Mouse (Mus musculus) MEL (cell line): Measurements from ENCODE around the gene Dnajc15. TPM values are rescaled to one million over a fixed set of nuclear protein-coding genes. Genes with fewer than 3 reads are reported as not detected.

Experiments
- DNase-seq: peaks from one replicate; pipeline ENCODE4 v3.0.0; 2011; ENCODE audit warnings: low read depth, low spot score
- H3K27ac ChIP-seq: 2 replicates; pipeline ENCODE4 v1.5.1; 2012; ENCODE audit warnings: low read depth, mild to moderate bottlenecking, control low read depth, low read length, moderate library complexity; ENCODE audit not compliant: control insufficient read depth
- H3K27me3 ChIP-seq, 2 experiments: fragments of 150-350 bp in 1 of 2; sonication (generic) in 1 of 2; 2 replicates each; pipeline ENCODE4 v1.6.1; 2012; ENCODE audit warnings: low read length in 2 of 2, mild to moderate bottlenecking in 2 of 2, improper control_type of control experiment in 1 of 2, moderate library complexity in 1 of 2; ENCODE audit not compliant: insufficient read depth in 2 of 2, control insufficient read depth in 1 of 2
- H3K36me3 ChIP-seq, 2 experiments: 2 replicates each; pipeline ENCODE4 v1.6.1; 2012 to 2014; ENCODE audit warnings: low read length in 2 of 2, improper control_type of control experiment in 1 of 2, inconsistent platforms in 1 of 2, mild to moderate bottlenecking in 1 of 2; ENCODE audit not compliant: insufficient read depth in 2 of 2, control insufficient read depth in 1 of 2
- H3K4me1 ChIP-seq, 2 experiments: fragments of 150-350 bp in 1 of 2; sonication (generic) in 1 of 2; 2 replicates each; pipeline ENCODE4 v1.6.1; 2012; ENCODE audit warnings: low read length in 2 of 2, improper control_type of control experiment in 1 of 2, mild to moderate bottlenecking in 1 of 2; ENCODE audit not compliant: insufficient read depth in 2 of 2, control insufficient read depth in 1 of 2
- H3K4me3 ChIP-seq, 2 experiments: fragments of 150-350 bp in 1 of 2; sonication (generic) in 1 of 2; 2 replicates each; pipeline ENCODE4 v1.5.1; 2012; ENCODE audit warnings: low read depth in 2 of 2, low read length in 2 of 2, mild to moderate bottlenecking in 2 of 2, moderate library complexity in 2 of 2, control low read depth in 1 of 2, improper control_type of control experiment in 1 of 2; ENCODE audit not compliant: control insufficient read depth in 1 of 2, insufficient read depth in 1 of 2
- H3K79me2 ChIP-seq: 2 replicates; pipeline ENCODE4 v1.6.1; 2012; ENCODE audit warnings: mild to moderate bottlenecking, low read length, moderate library complexity; ENCODE audit not compliant: control insufficient read depth, poor library complexity, insufficient read depth
- H3K9ac ChIP-seq: 2 replicates; pipeline ENCODE4 v1.6.1; 2012; ENCODE audit warnings: low read depth, mild to moderate bottlenecking, control low read depth, low read length, moderate library complexity; ENCODE audit not compliant: control insufficient read depth, poor library complexity, severe bottlenecking
- H3K9me3 ChIP-seq: fragments of 150-350 bp; sonication (generic); replicated peaks from 2 replicates; pipeline ENCODE4 v1.6.1; 2012; ENCODE audit warnings: mild to moderate bottlenecking, low read length, improper control_type of control experiment, moderate library complexity; ENCODE audit not compliant: insufficient read depth
- BHLHE40 ChIP-seq: IDR thresholded peaks from 2 replicates; pipeline ENCODE4 v1.6.1; 2012; ENCODE audit warnings: low read depth, mild to moderate bottlenecking, inconsistent platforms, low read length, improper control_type of control experiment, borderline replicate concordance
- CHD1 ChIP-seq: IDR thresholded peaks from 2 replicates; pipeline ENCODE4 v1.6.1; 2012; ENCODE audit warnings: low read depth, mild to moderate bottlenecking, inconsistent platforms, low read length, improper control_type of control experiment
- CHD2 ChIP-seq: IDR thresholded peaks from 2 replicates; pipeline ENCODE4 v1.6.1; 2011; ENCODE audit warnings: low read length, improper control_type of control experiment
- CTCF ChIP-seq, 3 experiments: IDR thresholded peaks in 2 of 3; conservative IDR thresholded peaks in 1 of 3; 2 replicates each; pipeline ENCODE4 v1.5.1; 2011 to 2012; ENCODE audit warnings: low read length in 3 of 3, low read depth in 2 of 3, mild to moderate bottlenecking in 2 of 3, improper control_type of control experiment in 1 of 3, inconsistent platforms in 1 of 3, mixed read lengths in 1 of 3, moderate library complexity in 1 of 3; ENCODE audit not compliant: control insufficient read depth in 1 of 3, insufficient read depth in 1 of 3, poor library complexity in 1 of 3, severe bottlenecking in 1 of 3
- ELF1 ChIP-seq: IDR thresholded peaks from 2 replicates; pipeline ENCODE4 v1.6.1; 2014; ENCODE audit warnings: low read depth, mild to moderate bottlenecking, inconsistent platforms, low read length, improper control_type of control experiment, moderate library complexity
- EP300 ChIP-seq, 2 experiments: IDR thresholded peaks; 2 replicates each; pipeline ENCODE4 v1.6.1; 2011; ENCODE audit warnings: improper control_type of control experiment in 2 of 2, low read length in 2 of 2, low read depth in 1 of 2, mild to moderate bottlenecking in 1 of 2
- GATA1 ChIP-seq: IDR thresholded peaks from 2 replicates; pipeline ENCODE4 v1.6.1; 2011; ENCODE audit warnings: low read depth, low read length, improper control_type of control experiment
- HCFC1 ChIP-seq: IDR thresholded peaks from 2 replicates; pipeline ENCODE4 v1.6.1; 2012; ENCODE audit warnings: low read depth, mild to moderate bottlenecking, inconsistent platforms, low read length, improper control_type of control experiment, moderate library complexity
- JUND ChIP-seq: IDR thresholded peaks from 2 replicates; pipeline ENCODE4 v1.6.1; 2011; ENCODE audit warnings: low read depth, mild to moderate bottlenecking, improper control_type of control experiment, low read length
- MAFK ChIP-seq: IDR thresholded peaks from 2 replicates; pipeline ENCODE4 v1.6.1; 2011; ENCODE audit warnings: low read depth, mild to moderate bottlenecking, low read length, improper control_type of control experiment, borderline replicate concordance
- MAX ChIP-seq: IDR thresholded peaks from 2 replicates; pipeline ENCODE4 v1.6.1; 2011; ENCODE audit warnings: low read length, improper control_type of control experiment
- MYB ChIP-seq: IDR thresholded peaks from 2 replicates; pipeline ENCODE4 v1.6.1; 2011; ENCODE audit warnings: mild to moderate bottlenecking, low read depth, low read length, improper control_type of control experiment
- MYC ChIP-seq: IDR thresholded peaks from 2 replicates; pipeline ENCODE4 v1.6.1; 2011; ENCODE audit warnings: low read depth, mild to moderate bottlenecking, low read length, improper control_type of control experiment, moderate library complexity
- NELFE ChIP-seq: IDR thresholded peaks from 2 replicates; pipeline ENCODE4 v1.6.1; 2011; ENCODE audit warnings: low read depth, low read length, improper control_type of control experiment
- NRF1 ChIP-seq: IDR thresholded peaks from 2 replicates; pipeline ENCODE4 v1.6.1; 2014; ENCODE audit warnings: low read depth, mild to moderate bottlenecking, inconsistent platforms, low read length, improper control_type of control experiment, moderate library complexity; ENCODE audit not compliant: poor library complexity, insufficient read depth, severe bottlenecking
- POLR2A ChIP-seq, 2 experiments: IDR thresholded peaks; 2 replicates each; pipeline ENCODE4 v1.6.1; 2011 to 2012; ENCODE audit warnings: low read length in 2 of 2, mild to moderate bottlenecking in 2 of 2, control low read depth in 1 of 2, improper control_type of control experiment in 1 of 2, low read depth in 1 of 2, moderate library complexity in 1 of 2; ENCODE audit not compliant: control insufficient read depth in 1 of 2, insufficient read depth in 1 of 2, poor library complexity in 1 of 2
- RAD21 ChIP-seq: IDR thresholded peaks from 2 replicates; pipeline ENCODE4 v1.6.1; 2011; ENCODE audit warnings: mild to moderate bottlenecking, low read depth, low read length, improper control_type of control experiment
- RCOR1 ChIP-seq: IDR thresholded peaks from 2 replicates; pipeline ENCODE4 v1.6.1; 2012; ENCODE audit warnings: low read depth, mild to moderate bottlenecking, inconsistent platforms, low read length, improper control_type of control experiment
- SMC3 ChIP-seq: IDR thresholded peaks from 2 replicates; pipeline ENCODE4 v1.6.1; 2011; ENCODE audit warnings: low read depth, low read length, improper control_type of control experiment
- TAL1 ChIP-seq: IDR thresholded peaks from 2 replicates; pipeline ENCODE4 v1.6.1; 2012; ENCODE audit warnings: mild to moderate bottlenecking, inconsistent platforms, low read length, moderate library complexity, mixed read lengths
- TBP ChIP-seq: IDR thresholded peaks from 2 replicates; pipeline ENCODE4 v1.8.0; 2011; ENCODE audit warnings: low read depth, low read length, improper control_type of control experiment
- TCF12 ChIP-seq: IDR thresholded peaks from 2 replicates; pipeline ENCODE4 v1.6.1; 2014; ENCODE audit warnings: low read depth, mild to moderate bottlenecking, inconsistent platforms, low read length, improper control_type of control experiment, moderate library complexity
- USF1 ChIP-seq: IDR thresholded peaks from 2 replicates; pipeline ENCODE4 v1.6.1; 2014; ENCODE audit warnings: low read depth, mild to moderate bottlenecking, inconsistent platforms, low read length, improper control_type of control experiment, moderate library complexity
- USF2 ChIP-seq, 2 experiments: IDR thresholded peaks; 2 replicates each; pipeline ENCODE4 v1.6.1; 2011 to 2012; ENCODE audit warnings: improper control_type of control experiment in 2 of 2, low read length in 2 of 2, borderline replicate concordance in 1 of 2, inconsistent platforms in 1 of 2, low read depth in 1 of 2, mild to moderate bottlenecking in 1 of 2; ENCODE audit not compliant: insufficient read depth in 1 of 2
- ZC3H11A ChIP-seq: IDR thresholded peaks from 2 replicates; pipeline ENCODE4 v1.6.1; 2012; ENCODE audit warnings: low read depth, mild to moderate bottlenecking, inconsistent platforms, low read length, improper control_type of control experiment
- ZKSCAN1 ChIP-seq: IDR thresholded peaks from 2 replicates; pipeline ENCODE4 v1.6.1; 2012; ENCODE audit warnings: low read depth, mild to moderate bottlenecking, inconsistent platforms, low read length, improper control_type of control experiment, moderate library complexity
- ZMIZ1 ChIP-seq: IDR thresholded peaks from 2 replicates; pipeline ENCODE4 v1.6.1; 2012; ENCODE audit warnings: low read depth, mild to moderate bottlenecking, inconsistent platforms, low read length, improper control_type of control experiment, moderate library complexity
- ZNF384 ChIP-seq: IDR thresholded peaks from 2 replicates; pipeline ENCODE4 v1.6.1; 2012; ENCODE audit warnings: low read depth, mild to moderate bottlenecking, inconsistent platforms, low read length, improper control_type of control experiment
- polyA plus RNA-seq, 2 experiments: library from polyadenylated mRNA; stranded (reverse) in 1 of 2; unstranded in 1 of 2; fragments of >175 nt in 1 of 2; fragments of >200 nt in 1 of 2; gene quantifications; 2 replicates each; pipeline versions ENCODE4 v1.2.1 to v1.2.4; 2012; ENCODE audit warnings: low replicate concordance in 2 of 2, low read depth in 1 of 2; ENCODE audit not compliant: insufficient read length in 2 of 2, insufficient read depth in 1 of 2, missing spikeins in 1 of 2
- total RNA-seq: library from RNA; depleted of rRNA; stranded (reverse); fragments of 300-350 nt; gene quantifications from 2 replicates; pipeline ENCODE4 v1.2.3, GENCODE M21; 2012

Gene Dnajc15
- total and polyA plus RNA-seq, 3 experiments = not detected

GRCm38 (mm10) chr14:77860841-77861560 is 13.9 kb downstream of the Dnajc15 start:
- Histone ChIP-seq H3K79me2 (no peaks in the 10 kb centered on the region), H3K27me3 (no peaks in the 10 kb centered on the region), H3K4me1 (no peaks in the 10 kb centered on the region), H3K9me3 (no peaks in the 10 kb centered on the region), H3K27ac (no peak overlapping the region), H3K36me3 (no peaks in the 10 kb centered on the region), H3K4me3 (no peak overlapping the region), H3K9ac (no peak overlapping the region)
- TF ChIP-seq SMC3 (no peak), HCFC1 (no peak), JUND (no peak), MYC (no peak), NELFE (no peak), MYB (no peak), EP300 (IDR thresholded peaks at IDR 0.05; ENCODE audit: low read depth in 1 of 2, low read length in 2 of 2) (no peak), CHD1 (no peak), POLR2A (IDR thresholded peaks at IDR 0.05; ENCODE audit: control insufficient read depth in 1 of 2, insufficient read depth in 1 of 2, low read depth in 1 of 2, low read length in 2 of 2, poor library complexity in 1 of 2) (no peak), USF1 (no peak), TBP (no peak), ZMIZ1 (no peak), TAL1 (no peak), CTCF (IDR thresholded peaks at IDR 0.05 in 2 of 3, conservative IDR thresholded peaks at IDR 0.05 in 1 of 3; ENCODE audit: control insufficient read depth in 1 of 3, insufficient read depth in 1 of 3, low read depth in 2 of 3, low read length in 3 of 3, poor library complexity in 1 of 3, severe bottlenecking in 1 of 3) (no peak), ELF1 (no peak), TCF12 (no peak), ZC3H11A (no peak), ZKSCAN1 (no peak)
- DNase-seq = no peak

GRCm38 (mm10) chr14:77859894-77860293 is 15.0 kb downstream of the Dnajc15 start:
- TF ChIP-seq CHD2 (no peak), RAD21 (no peak), MAX (no peak), MAFK (no peak), GATA1 (no peak), RCOR1 (no peak), NRF1 (no peak), CHD1 (no peak), ZC3H11A (no peak), BHLHE40 (no peak), SMC3 (no peak), HCFC1 (no peak), TAL1 (no peak), ZNF384 (no peak), USF2 (IDR thresholded peaks at IDR 0.05; ENCODE audit: borderline replicate concordance in 1 of 2, insufficient read depth in 1 of 2, low read depth in 1 of 2, low read length in 2 of 2) (no peak), TBP (no peak), MYC (no peak)
- H3K36me3 ChIP-seq = no peaks in the 10 kb centered on the region
- no peaks in the 10 kb centered on the region for H3K79me2 ChIP-seq

More at GRCm38 (mm10) chr14:77859894-77860293, 15.0 kb downstream of the Dnajc15 start:
- Histone ChIP-seq H3K9ac (no peak overlapping the region), H3K4me3 (no peak overlapping the region), H3K9me3 (no peaks in the 10 kb centered on the region), H3K4me1 (no peaks in the 10 kb centered on the region), H3K27ac (no peak overlapping the region), H3K27me3 (no peaks in the 10 kb centered on the region)
- DNase-seq = no peak
